Mouse (Mus musculus) bone marrow, adult 2 months (tissue): ENCODE data around the gene Adamts16.

ENCODE experiments used
- CTCF ChIP-seq: fragments of 200-500 bp; IDR thresholded peaks from 2 replicates; pipeline ENCODE4 v1.5.1; 2011; ENCODE audit warnings: low read length, control low read depth; ENCODE audit not compliant: control insufficient read depth, insufficient read depth
- POLR2A ChIP-seq: fragments of 200-500 bp; IDR thresholded peaks from 2 replicates; pipeline ENCODE4 v1.6.1; 2011; ENCODE audit warnings: low read depth, mild to moderate bottlenecking, control low read depth, low read length, borderline replicate concordance; ENCODE audit not compliant: control insufficient read depth

DNA sequence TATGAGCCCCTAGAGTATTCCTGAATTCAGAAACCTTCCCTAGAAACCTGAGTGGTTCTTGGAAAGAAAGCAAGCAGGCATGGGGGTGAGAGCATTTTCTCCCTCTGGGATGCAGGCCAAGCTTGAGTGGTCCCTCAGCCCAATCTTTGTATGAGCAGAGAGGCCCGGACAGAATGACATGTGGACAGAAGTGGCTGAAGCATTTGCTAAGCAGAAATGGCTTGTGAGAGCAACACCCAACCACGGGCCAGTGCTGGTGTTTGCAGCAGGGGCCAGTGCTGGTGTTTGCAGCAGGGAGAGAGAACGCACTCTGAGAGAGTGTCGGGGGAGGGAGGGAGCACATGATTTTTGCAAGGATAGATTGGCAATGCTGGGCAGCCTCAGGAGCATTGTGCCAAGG is 105.2 kb downstream of the Adamts16 start:
- TF ChIP-seq CTCF: no peak
- no peak for TF ChIP-seq POLR2A
